Mouse (Mus musculus): ENCODE data around the gene Stk11. TPM values are rescaled to one million over a fixed set of nuclear protein-coding genes. Genes with fewer than 3 reads are reported as not detected.

Stk11 gene
- 104 TPM in 2 replicates for polyA plus RNA-seq (2012; ENCODE audit: insufficient read depth, insufficient read length, missing spikeins)

GRCm38 (mm10) chr10:80115290-80115943 lies at the start of gene Stk11:
TSS of gene Stk11 (plus strand) at chr10:80115803.
- Histone ChIP-seq H3K4me3 (ENCODE audit: insufficient read depth, low read length) (peak within 1 kb of the TSS; percentile 99), H3K27ac (ENCODE audit: insufficient read depth, low read depth, low read length) (peak within 1 kb of the TSS; percentile 79), H3K4me1 (ENCODE audit: control insufficient read depth, insufficient read depth, low read length) (peaks cover 16% of the 10 kb centered on the region)
- no peak for TF ChIP-seq POLR2A (IDR thresholded peaks at IDR 0.05; ENCODE audit: borderline replicate concordance, low read depth, low read length)
- TF ChIP-seq CTCF (IDR thresholded peaks at IDR 0.05; ENCODE audit: low read depth, low read length) = no peak

GRCm38 (mm10) chr10:80069251-80069650 lies 46.4 kb upstream of the Stk11 start:
- Histone ChIP-seq H3K4me1 (ENCODE audit: control insufficient read depth, insufficient read depth, low read length) (peaks cover 42% of the 10 kb centered on the region), H3K4me3 (ENCODE audit: insufficient read depth, low read length) (no peak overlapping the region), H3K27ac (ENCODE audit: insufficient read depth, low read depth, low read length) (no peak overlapping the region)
- TF ChIP-seq POLR2A (IDR thresholded peaks at IDR 0.05; ENCODE audit: borderline replicate concordance, low read depth, low read length) (no peak), CTCF (IDR thresholded peaks at IDR 0.05; ENCODE audit: low read depth, low read length) (no peak)

- no peak for TF ChIP-seq POLR2A (IDR thresholded peaks at IDR 0.05; ENCODE audit: borderline replicate concordance, low read depth, low read length)
- TF ChIP-seq CTCF (IDR thresholded peaks at IDR 0.05; ENCODE audit: low read depth, low read length) = no peak
- H3K4me3 ChIP-seq (ENCODE audit: insufficient read depth, low read length) = no peak overlapping the region
- peaks cover 42% of the 10 kb centered on the region for H3K4me1 ChIP-seq (ENCODE audit: control insufficient read depth, insufficient read depth, low read length)
- peak overlapping the region; percentile 85 for H3K27ac ChIP-seq (ENCODE audit: insufficient read depth, low read depth, low read length)
Measured at GRCm38 (mm10) chr10:80069948-80070450, 45.6 kb upstream of the Stk11 start.

- peak overlapping the region; percentile 1; the same call in 1 of the 2 replicates for H3K4me3 ChIP-seq (ENCODE audit: insufficient read depth, low read length)
- H3K4me1 ChIP-seq (ENCODE audit: control insufficient read depth, insufficient read depth, low read length) = peaks cover 46% of the 10 kb centered on the region
- no peak for TF ChIP-seq POLR2A (IDR thresholded peaks at IDR 0.05; ENCODE audit: borderline replicate concordance, low read depth, low read length)
- no peak for TF ChIP-seq CTCF (IDR thresholded peaks at IDR 0.05; ENCODE audit: low read depth, low read length)
- H3K27ac ChIP-seq (ENCODE audit: insufficient read depth, low read depth, low read length) = peak overlapping the region; percentile 85
Measured at GRCm38 (mm10) chr10:80070837-80071515, 44.6 kb upstream of the Stk11 start.

GRCm38 (mm10) chr10:80071516-80071900 lies 44.1 kb upstream of the Stk11 start:
- no peak for TF ChIP-seq POLR2A (IDR thresholded peaks at IDR 0.05; ENCODE audit: borderline replicate concordance, low read depth, low read length)
- TF ChIP-seq CTCF (IDR thresholded peaks at IDR 0.05; ENCODE audit: low read depth, low read length) = no peak
- Histone ChIP-seq H3K27ac (ENCODE audit: insufficient read depth, low read depth, low read length) (peak overlapping the region; percentile 85), H3K4me3 (ENCODE audit: insufficient read depth, low read length) (peak overlapping the region; percentile 1; the same call in 1 of the 2 replicates), H3K4me1 (ENCODE audit: control insufficient read depth, insufficient read depth, low read length) (peaks cover 51% of the 10 kb centered on the region)

- TF ChIP-seq CTCF (IDR thresholded peaks at IDR 0.05; ENCODE audit: low read depth, low read length) (no peak), POLR2A (IDR thresholded peaks at IDR 0.05; ENCODE audit: borderline replicate concordance, low read depth, low read length) (no peak)
- Histone ChIP-seq H3K4me1 (ENCODE audit: control insufficient read depth, insufficient read depth, low read length) (peaks cover 51% of the 10 kb centered on the region), H3K4me3 (ENCODE audit: insufficient read depth, low read length) (no peak overlapping the region), H3K27ac (ENCODE audit: insufficient read depth, low read depth, low read length) (peak overlapping the region; percentile 85; the same call in 1 of the 2 replicates)
Measured at GRCm38 (mm10) chr10:80072623-80073489, 42.7 kb upstream of the Stk11 start.

- peaks cover 44% of the 10 kb centered on the region for H3K4me1 ChIP-seq (ENCODE audit: control insufficient read depth, insufficient read depth, low read length)
- H3K4me3 ChIP-seq (ENCODE audit: insufficient read depth, low read length) = peak overlapping the region; percentile 68
- peak overlapping the region; percentile 79 for H3K27ac ChIP-seq (ENCODE audit: insufficient read depth, low read depth, low read length)
- peak; percentile 69; the same call in 1 of the 2 replicates for TF ChIP-seq POLR2A (IDR thresholded peaks at IDR 0.05; ENCODE audit: borderline replicate concordance, low read depth, low read length)
- no peak for TF ChIP-seq CTCF (IDR thresholded peaks at IDR 0.05; ENCODE audit: low read depth, low read length)
Measured at GRCm38 (mm10) chr10:80074813-80075601, 40.6 kb upstream of the Stk11 start.

- H3K27ac ChIP-seq (ENCODE audit: insufficient read depth, low read depth, low read length) = peak overlapping the region; percentile 30
Measured at GRCm38 (mm10) chr10:80075924-80076323, 39.7 kb upstream of the Stk11 start.

More at GRCm38 (mm10) chr10:80075924-80076323, 39.7 kb upstream of the Stk11 start:
- Histone ChIP-seq H3K4me1 (ENCODE audit: control insufficient read depth, insufficient read depth, low read length) (peaks cover 43% of the 10 kb centered on the region), H3K4me3 (ENCODE audit: insufficient read depth, low read length) (no peak overlapping the region)
- TF ChIP-seq CTCF (IDR thresholded peaks at IDR 0.05; ENCODE audit: low read depth, low read length) (no peak), POLR2A (IDR thresholded peaks at IDR 0.05; ENCODE audit: borderline replicate concordance, low read depth, low read length) (no peak)

Data from bone marrow macrophage, adult 2 months (primary cell).